Mouse (Mus musculus) cerebellum, adult 9-11 months (tissue): ENCODE measurements around the gene Zscan12.

Experiments used
- DNase-seq: peaks from one replicate; pipeline ENCODE4 v3.0.0; 2022

The Zscan12 gene

DNA sequence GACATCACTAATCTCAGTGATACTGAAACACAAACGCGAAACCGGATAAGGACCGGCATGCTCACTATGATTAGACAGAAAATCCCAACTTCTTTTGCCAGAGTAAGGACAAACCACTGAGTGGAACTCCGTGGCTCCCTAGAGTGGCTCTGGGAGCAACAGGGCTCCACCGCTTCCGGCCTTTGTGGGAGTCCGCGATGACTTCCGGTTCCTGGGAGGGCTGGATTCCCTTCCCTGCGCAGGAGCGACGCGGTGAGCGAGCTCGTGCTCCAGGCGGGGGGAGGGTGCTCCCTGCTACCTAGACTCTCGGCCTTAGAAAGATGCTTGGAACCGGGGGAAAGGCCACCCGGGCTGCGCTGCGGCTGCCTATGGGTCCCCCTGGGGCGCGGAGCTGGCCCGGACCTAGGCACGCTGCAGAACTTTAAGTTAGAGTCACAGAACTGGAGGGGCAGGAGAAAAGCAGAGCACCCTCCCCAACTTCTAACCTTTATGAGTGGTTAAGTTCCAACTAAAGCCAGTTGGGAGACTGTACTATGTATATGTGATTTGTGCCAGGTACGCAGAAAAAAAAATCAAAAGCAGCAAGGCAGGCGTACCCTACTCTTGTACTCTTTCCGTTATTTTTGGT is at the start of gene Zscan12:
Zscan12 (plus strand) TSS at position 200 of the 628 bp plus-strand sequence.
- peak; percentile 93 for DNase-seq

GRCm38 (mm10) chr13:21312854-21313253 is 49.8 kb upstream of the Zscan12 start:
- DNase-seq: no peak

- DNase-seq: no peak
These were observed 48.7 kb upstream of the Zscan12 start for GRCm38 (mm10) chr13:21313903-21314302.

DNA sequence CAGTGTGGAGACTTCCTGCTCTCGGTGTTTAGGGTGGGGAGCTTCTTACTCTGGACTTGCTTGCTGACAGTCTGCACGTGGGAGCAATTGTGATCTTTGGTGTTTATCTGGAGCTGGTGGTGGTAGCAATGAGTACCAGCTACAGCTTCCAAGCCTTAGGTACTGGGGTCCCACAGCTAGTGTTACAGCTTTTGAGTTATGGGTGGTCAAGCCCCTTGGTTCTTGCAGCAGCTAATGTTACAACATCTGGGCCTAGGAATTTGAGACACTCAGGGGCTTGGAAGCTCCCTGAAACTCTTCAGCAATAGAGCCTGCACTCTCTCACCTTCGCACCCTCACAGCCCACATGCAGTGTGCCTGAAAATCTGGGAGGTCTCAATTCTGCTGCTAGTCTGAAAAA is 42.4 kb upstream of the Zscan12 start:
- DNase-seq: no peak

- DNase-seq: peak; percentile 35
These were observed 40.6 kb upstream of the Zscan12 start for GRCm38 (mm10) chr13:21321890-21322494.

DNA sequence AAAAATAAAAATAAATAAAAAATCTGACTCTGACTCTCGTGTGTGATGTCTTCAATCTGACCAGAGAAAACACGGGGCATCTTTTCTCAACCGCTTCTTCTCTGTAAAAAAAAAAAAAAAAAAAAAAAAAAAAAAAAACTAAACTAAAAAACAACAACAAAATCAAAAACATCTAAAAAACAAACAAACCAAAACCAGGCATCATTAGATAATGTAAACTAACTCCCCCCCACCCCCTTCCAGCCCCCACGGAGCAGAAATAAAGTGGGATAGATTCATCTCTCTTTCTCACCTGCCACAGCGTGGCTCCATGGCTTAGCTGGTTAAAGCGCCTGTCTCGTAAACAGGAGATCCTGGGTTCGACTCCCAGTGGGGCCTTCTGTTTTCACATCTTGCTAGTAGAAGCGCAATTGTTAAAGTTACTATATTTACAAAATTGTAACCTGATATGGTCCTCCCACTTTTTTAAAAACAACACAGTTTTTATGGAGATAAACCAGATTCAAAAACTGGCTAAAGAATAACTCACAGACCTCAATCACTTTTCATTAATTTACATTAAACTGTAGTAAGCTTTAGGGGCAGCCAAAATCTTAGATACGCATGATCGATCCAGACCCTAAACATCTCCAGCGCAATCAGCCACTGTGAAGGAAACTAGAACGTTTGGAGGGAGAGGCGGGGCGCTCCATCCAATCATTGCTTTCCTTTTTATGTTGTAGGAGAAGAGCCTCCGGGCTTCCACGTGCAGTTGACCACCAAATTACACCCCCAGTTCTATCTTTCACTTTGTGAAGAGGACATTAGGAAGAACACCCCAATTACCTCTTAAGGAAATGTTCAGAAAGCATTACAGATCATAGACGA is 39.9 kb upstream of the Zscan12 start:
- peak; percentile 67 for DNase-seq

- DNase-seq: no peak
These were observed 39.2 kb upstream of the Zscan12 start for GRCm38 (mm10) chr13:21323405-21323804.

DNA sequence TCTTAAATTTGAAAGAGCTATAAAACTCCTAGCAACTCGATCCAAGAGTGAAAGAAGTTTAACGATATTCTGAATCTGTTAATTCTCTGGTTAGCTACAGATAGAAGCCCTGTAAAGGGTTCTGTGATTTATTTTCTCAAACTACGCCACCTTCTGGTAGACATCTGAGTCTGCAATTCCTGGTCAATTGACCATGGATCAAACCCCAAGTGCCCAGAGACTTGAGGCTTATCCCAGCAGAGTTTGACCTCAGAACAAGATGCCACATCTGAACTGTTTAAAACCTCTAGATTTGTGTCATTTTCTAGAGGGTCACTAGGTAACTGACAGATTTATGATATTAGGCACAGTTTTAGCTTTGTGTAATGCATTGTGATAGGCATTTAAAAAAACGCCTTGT is 36.4 kb upstream of the Zscan12 start:
- DNase-seq: peak; percentile 21

- DNase-seq: peak; percentile 68
These were observed 35.9 kb upstream of the Zscan12 start for GRCm38 (mm10) chr13:21326657-21327211.

- DNase-seq: no peak
These were observed 35.2 kb upstream of the Zscan12 start for GRCm38 (mm10) chr13:21327424-21327823.

DNA sequence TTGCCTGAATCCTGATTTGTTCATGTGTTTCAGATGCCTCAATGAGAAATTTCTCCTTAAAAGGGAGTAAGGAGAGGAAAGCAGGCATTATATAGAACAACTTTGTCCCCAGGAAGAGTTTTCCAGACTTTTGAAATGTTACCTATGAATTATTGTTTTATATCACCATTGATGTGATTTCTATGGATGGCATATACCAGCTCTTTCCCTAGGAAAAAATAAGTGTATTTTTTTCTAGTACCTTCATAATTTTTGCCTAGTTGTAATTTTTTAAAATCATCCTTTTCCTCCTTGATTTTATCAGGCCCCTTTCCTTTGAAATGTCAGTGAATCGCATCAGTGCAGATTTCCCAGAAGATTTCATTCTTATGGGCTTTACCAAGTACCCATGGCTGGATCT is 16.0 kb upstream of the Zscan12 start, which contains the start of gene Olfr1367:
Olfr1367 (plus strand) TSS at position 301 of the 400 bp plus-strand sequence.
- no peak for DNase-seq

GRCm38 (mm10) chr13:21350593-21350992 is 12.0 kb upstream of the Zscan12 start:
- DNase-seq: no peak

GRCm38 (mm10) chr13:21363719-21364118 is 1.1 kb downstream of the Zscan12 start:
- peak; percentile 23 for DNase-seq

- no peak for DNase-seq
These were observed 4.0 kb downstream of the Zscan12 start for GRCm38 (mm10) chr13:21366635-21367034.

DNA sequence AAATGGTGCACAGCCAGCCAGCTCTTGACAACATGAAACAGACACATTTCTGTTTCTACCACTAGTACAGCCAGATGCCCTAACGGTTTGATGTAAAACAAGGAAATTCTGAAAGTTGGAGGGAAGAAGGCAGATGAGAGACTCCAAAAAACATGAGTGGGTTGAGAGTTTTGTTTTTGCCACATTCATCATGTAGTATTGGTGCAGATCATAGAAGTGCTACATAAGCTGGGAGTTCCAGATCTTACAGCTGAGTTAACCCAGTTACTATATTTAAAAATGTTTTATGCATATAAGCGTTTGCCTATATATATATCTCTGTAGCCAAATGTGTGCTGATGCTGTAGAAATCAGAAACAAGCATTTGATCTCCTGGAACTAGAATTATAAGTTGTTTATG is 10.1 kb downstream of the Zscan12 start:
- DNase-seq: no peak

DNA sequence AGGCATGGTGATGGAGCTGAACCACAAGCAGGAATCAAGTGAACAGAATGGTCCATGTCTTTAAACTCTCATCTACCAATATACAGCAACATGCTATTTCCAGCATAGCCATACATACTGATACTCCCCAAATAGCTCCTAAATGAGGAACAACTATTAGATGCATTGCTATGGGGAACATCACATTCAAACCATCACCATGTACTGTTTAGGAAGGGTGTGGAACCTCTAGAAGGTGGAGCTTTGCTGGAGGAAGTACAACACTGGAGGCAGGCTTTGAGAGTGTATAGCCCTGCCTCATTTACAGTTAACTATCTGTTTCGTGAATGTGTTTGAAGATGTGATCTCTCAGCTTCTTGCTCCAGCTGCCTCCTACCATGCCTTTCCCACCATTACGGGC is 15.2 kb downstream of the Zscan12 start:
- no peak for DNase-seq

DNA sequence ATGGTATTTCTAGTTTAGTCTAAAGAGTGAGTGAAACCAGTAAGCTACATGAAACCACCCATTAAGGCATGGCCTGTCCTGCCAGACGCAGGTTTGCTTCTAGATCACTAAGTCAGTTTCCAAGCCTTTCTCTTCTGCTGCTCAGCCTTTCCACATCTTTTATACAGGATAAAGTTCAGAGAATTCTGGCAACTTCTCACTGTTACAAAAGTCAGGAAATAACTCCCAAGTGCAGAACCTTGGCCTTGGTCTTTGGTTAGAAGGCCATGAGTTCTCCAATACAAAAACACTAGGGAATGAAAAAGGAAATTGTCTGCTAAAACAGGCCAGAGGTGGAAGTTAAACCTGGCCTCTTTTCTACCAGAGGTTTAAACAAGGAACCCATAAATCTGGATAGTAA is 32.6 kb downstream of the Zscan12 start:
- DNase-seq: no peak

DNA sequence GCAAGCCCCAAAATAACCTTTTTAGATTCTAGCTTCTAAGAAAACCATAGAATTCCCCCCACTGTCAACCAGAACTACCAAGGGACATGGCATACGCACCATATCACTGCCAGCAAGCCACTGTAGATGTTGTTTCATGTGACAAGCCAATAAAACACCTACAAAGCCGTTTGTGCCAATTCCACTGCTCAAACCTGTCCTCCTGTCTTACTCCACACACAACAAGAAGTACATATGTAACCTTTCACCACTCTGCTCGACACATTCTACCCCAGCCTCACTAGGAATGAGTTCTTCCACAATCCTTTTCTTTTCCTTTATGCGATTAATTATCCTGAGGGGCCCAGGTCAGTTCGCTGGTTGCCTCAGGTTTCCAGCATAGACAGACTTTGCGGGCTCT is 33.0 kb downstream of the Zscan12 start:
- no peak for DNase-seq

- peak; percentile 50 for DNase-seq
These were observed 33.4 kb downstream of the Zscan12 start for GRCm38 (mm10) chr13:21396048-21396447.

DNA sequence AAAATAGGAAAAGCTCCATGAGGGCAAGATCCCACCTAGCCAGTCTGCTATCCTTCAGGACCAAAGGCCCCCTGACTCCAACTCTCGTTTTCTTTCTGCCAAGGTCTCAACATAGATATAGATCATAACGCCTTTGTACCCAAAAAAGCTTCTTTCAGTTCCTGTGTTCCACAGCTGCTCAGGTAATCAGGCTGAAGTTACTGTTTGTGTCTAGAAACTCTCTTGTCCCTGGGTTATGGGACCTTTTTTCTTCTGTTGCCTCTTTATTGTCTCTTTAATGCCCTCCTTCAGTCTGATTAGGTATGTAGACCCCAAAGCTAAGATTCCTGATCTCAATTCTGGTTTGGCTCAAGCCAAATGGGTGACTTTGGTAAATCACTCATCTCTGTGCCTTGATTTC is 34.9 kb downstream of the Zscan12 start:
- no peak for DNase-seq

DNA sequence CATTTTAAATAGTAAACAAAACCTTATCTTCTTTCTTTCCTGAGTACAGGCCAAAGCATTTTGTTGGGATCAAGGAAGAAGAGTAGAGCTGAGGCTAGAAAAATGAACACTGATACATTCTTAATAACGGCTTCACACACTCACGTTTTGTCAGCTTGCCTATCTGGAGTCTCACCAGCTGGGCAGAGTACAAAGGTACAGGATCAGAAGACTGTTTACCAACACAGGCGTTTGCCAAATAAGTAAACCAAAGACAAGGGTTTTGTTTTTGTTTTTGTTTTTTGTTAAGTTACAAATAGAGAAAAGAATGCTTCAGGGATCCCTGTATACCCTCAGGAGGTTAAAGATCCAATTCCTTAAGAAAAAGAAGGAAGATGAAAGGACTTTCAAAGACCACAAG is 38.5 kb downstream of the Zscan12 start:
- no peak for DNase-seq

- no peak for DNase-seq
These were observed 39.1 kb downstream of the Zscan12 start for GRCm38 (mm10) chr13:21401636-21402286.

- DNase-seq: peak; percentile 83
These were observed 39.7 kb downstream of the Zscan12 start, which contains the start of gene Zkscan3 for GRCm38 (mm10) chr13:21402287-21402846. Zkscan3 (minus strand) TSS chr13:21402755.
